ENCODE assay signal across 14 mouse cellular contexts in genomic region chr3:101045431-101045830, GRCm38 (mm10). TPM values are rescaled to one million over a fixed set of nuclear protein-coding genes. Genes with fewer than 3 reads are reported as not detected.
DNase-seq lines count a peak whose midpoint lies in the region; ATAC-seq lines count a peak whose summit lies in the region.
"Had no signal": no experiment of that assay in that cellular context is flagged by ENCODE, and none has a peak within 500 bp of the region (broad histone marks: within the 10 kb centered on the region; RNA-seq: fewer than 3 reads in every experiment).

No protein-coding gene starts in this region.

- H3K36me3 ChIP-seq in heart, embryonic 14.5 days (ENCODE audit: control insufficient read depth, insufficient read depth, low read length), result peaks cover 64% of the 10 kb centered on the region
- H3K36me3 ChIP-seq: liver, embryonic 15.5 days had no signal

- no peak overlapping the region for H3K4me3 ChIP-seq in heart, embryonic 14.5 days (ENCODE audit: control insufficient read depth in 1 of 2, insufficient read depth in 1 of 2, low read depth in 1 of 2, low read length in 2 of 2)
- H3K4me3 ChIP-seq: forebrain, embryonic 12.5 days; hindbrain, embryonic 13.5 days; liver, embryonic 15.5 days had no signal

- H3K4me1 ChIP-seq in heart, embryonic 14.5 days (ENCODE audit: control insufficient read depth in 2 of 2, insufficient read depth in 2 of 2, low read length in 2 of 2), result peaks cover 9 to 22% of the 10 kb centered on the region in 2 experiments
- H3K4me1 ChIP-seq: liver, embryonic 15.5 days had no signal

- WGBS in heart, embryonic 14.5 days, result 60% methylated on average over 15 of the region's 15 CpGs

- H3K27ac ChIP-seq in heart, embryonic 14.5 days (replicated peaks in 1 of 2; ENCODE audit: control insufficient read depth in 1 of 2, insufficient read depth in 1 of 2, low read depth in 2 of 2, low read length in 2 of 2), result peak overlapping the region; percentile 29 to 53; a peak in 2 of 4 replicates
- H3K27ac ChIP-seq: forebrain, embryonic 12.5 days; hindbrain, embryonic 13.5 days; liver, embryonic 15.5 days; macrophage had no signal

- peak; percentile 64 for DNase-seq in adrenal gland, adult 2 months
- no peak for DNase-seq in adrenal gland, postnatal 4 days (ENCODE audit: low spot score in 2 of 2)
- peak; percentile 56 for DNase-seq in testis, postnatal 10 days (ENCODE audit: low spot score)
- DNase-seq in testis, postnatal 14 days (ENCODE audit: low spot score), result no peak
- peak; percentile 86 for DNase-seq in skeletal muscle tissue, adult 2 months (ENCODE audit: low read depth, low spot score)
- no peak for DNase-seq in cerebellum, adult 11 months
- DNase-seq in spleen, postnatal 36 days (ENCODE audit: low spot score in 2 of 2), result no peak
- DNase-seq: embryo, embryonic 11 days; kidney, postnatal 14 days had no signal

- no peak for ATAC-seq in heart, embryonic 14.5 days (ENCODE audit: insufficient number of reproducible peaks, insufficient read depth, low FRiP score, low read depth)

- H3K4me2 ChIP-seq in heart, embryonic 14.5 days (ENCODE audit: low read length), result no peak overlapping the region
- H3K4me2 ChIP-seq: forebrain, embryonic 12.5 days; hindbrain, embryonic 13.5 days; liver, embryonic 15.5 days had no signal

- H3K9ac ChIP-seq in heart, embryonic 14.5 days (ENCODE audit: low read length), result no peak overlapping the region
- H3K9ac ChIP-seq: forebrain, embryonic 12.5 days; hindbrain, embryonic 13.5 days; liver, embryonic 15.5 days had no signal

- no peaks in the 10 kb centered on the region for H3K27me3 ChIP-seq in heart, embryonic 14.5 days (ENCODE audit: control insufficient read depth, insufficient read depth, low read length)
- H3K27me3 ChIP-seq: forebrain, embryonic 12.5 days; hindbrain, embryonic 13.5 days; liver, embryonic 15.5 days had no signal

- no peaks in the 10 kb centered on the region for H3K9me3 ChIP-seq in heart, embryonic 14.5 days (ENCODE audit: control insufficient read depth, low read length)
- H3K9me3 ChIP-seq: forebrain, embryonic 12.5 days; hindbrain, embryonic 13.5 days; liver, embryonic 15.5 days had no signal

RNA-seq across cellular contexts. Expression of gene Cd101, which starts 16.1 kb away (rescaled TPM):
- total RNA-seq in adrenal gland, adult 2 months (2021), result under 1 TPM; 0.20 to 0.24 TPM
- polyA plus RNA-seq in adrenal gland, adult 2 months (2012; rRNA removed), result 0.04 and 0.13 TPM in 2 replicates
- under 1 TPM; 0.08 to 0.25 TPM for total RNA-seq in adrenal gland, postnatal 4 days (2021)
- polyA plus RNA-seq in heart, embryonic 14.5 days (2014; fragmentation: Nextera tagmentation; extraction: Ambion mirVana), result 0.27 and 0.62 TPM in 2 replicates
- polyA plus RNA-seq: hindbrain, embryonic 13.5 days had no signal

Comparison
In these comparisons a context has a peak if more than half of its experiments do, and no peak if none do; other contexts are left out.
1. DNase-seq: peak in adrenal gland, adult 2 months (single experiment), testis, postnatal 10 days (single experiment) and skeletal muscle tissue, adult 2 months (single experiment); none in adrenal gland, postnatal 4 days (0 of 2), testis, postnatal 14 days (single experiment), cerebellum, adult 11 months (single experiment) and spleen, postnatal 36 days (0 of 2).